Mouse (Mus musculus) frontal cortex, adult 2 months (tissue): ENCODE data around the gene Ifnlr1. TPM values are rescaled to one million over a fixed set of nuclear protein-coding genes. Genes with fewer than 3 reads are reported as not detected.

Experiments
- DNase-seq, 2 experiments: peaks; one replicate each; pipeline ENCODE4 v3.0.0; 2022; ENCODE audit warnings: low spot score in 1 of 2; ENCODE audit errors: extremely low spot score in 1 of 2
- polyA plus RNA-seq: library from polyadenylated mRNA; depleted of rRNA; stranded (reverse); fragments of >200 nt; gene quantifications from 2 replicates; pipeline ENCODE4 v1.2.3, GENCODE M21; 2012; rRNA removed

Ifnlr1 gene
- polyA plus RNA-seq, 1 experiment: 0.30 TPM

DNA sequence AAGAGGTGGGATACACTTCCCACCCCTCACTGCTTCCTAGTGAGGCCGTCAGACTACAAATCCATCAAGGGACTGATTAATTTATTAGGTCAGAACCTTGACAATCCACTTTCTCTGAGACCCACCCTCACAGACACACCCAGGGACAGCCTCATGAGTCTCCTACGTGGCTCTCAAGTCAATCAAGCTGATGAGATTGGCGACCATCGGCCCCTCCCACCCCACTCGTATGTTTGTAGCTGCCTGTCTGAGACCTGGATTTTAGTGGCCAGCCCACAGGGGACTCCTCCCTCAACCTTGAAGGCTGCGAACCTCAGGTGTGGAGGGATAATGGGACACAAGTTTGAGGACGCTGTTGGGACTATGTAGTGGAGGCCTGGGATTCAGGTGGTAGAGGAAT lies 53.1 kb downstream of the Ifnlr1 start:
- DNase-seq: no peak

DNA sequence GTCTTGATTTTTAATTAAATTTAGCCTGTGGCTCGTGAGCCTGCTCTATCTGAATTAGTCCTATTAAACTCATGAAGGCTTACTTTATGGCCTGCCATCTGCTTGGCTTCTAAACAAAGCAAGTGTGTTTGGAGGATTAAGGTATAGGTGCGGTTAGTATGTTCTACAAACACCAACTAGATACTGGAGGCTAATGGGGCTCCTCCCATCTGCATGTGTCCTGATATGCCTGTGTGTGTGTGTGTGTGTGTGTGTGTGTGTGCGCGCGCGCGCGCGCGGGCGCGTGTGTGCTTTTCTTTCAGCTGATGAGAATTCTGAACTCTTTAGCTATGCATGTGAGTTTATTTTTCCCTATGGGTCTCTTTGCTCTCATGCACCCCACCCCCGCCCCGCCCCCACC lies 53.6 kb downstream of the Ifnlr1 start:
- DNase-seq: no peak

DNA sequence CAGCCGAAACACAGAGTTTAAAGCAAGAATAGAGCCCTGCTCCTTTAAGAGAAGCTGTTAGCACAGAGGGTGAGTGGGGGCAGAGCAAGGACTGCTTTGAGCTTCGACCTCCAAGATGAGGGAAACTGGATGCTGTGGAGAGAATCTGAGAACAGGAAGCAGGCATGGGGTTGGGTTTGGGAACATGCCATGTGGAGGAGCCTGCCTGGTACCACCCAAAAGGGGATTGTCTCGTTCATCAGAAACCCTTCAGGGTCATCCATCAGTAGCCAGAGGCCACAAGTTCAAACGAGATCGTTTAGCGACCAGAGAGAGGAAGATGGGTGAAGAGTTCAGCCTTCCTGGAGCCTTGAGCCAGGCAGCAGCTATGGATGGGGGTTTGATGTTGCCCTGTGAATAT lies 57.4 kb downstream of the Ifnlr1 start:
- no peak for DNase-seq

DNA sequence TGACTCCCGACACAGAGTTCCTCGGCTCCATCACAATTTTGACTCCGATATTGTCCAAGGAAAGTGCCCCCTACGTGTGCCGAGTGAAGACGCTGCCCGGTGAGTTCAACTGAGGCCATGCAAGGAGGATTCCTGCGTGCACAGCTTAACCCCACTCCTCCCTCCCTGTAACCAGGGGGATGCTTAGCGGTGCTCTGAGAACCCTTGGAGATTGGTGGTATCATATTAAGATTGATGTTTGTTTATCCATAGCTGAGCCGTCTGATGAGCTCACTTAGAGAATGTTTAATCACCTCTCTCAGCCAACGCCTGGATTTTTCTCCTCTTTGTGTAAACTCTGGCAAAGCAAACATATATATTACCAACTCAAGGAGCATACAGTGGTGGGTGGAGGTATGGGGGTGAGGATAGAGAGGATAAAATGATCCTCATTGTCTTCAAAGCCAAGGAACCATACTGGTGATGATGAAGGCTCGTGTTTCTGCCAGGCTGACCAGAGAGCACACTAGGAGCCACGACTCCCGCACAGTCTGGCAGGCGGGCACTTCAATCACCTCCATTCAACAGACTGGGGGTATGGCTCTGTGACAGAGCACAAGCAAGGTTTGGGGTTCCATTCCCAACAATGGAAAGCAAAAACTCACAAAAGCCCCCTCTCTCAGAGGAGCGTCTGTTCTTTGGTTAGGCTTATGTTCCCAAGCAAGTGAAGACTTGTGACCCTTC lies 58.8 kb downstream of the Ifnlr1 start:
- no peak for DNase-seq

DNA sequence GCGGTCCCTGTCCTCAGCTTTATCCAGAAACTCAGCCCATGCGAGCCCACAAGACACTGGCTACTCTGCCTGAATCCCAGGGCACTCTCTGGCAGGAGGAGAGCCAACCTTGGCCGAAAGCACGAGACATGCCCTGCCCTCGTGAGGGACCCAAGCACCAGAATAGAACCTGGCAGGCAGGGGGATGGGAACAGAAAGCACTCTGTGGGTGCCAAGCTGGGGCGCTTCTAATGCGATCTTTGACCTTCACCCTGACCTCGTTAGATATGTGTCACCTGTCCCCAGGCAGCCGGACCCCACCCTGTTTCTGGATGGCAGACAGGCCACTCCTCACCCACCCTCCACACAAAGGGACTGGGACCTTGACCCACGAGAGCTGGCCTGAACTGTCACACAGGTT lies 59.5 kb downstream of the Ifnlr1 start:
- no peak for DNase-seq

DNA sequence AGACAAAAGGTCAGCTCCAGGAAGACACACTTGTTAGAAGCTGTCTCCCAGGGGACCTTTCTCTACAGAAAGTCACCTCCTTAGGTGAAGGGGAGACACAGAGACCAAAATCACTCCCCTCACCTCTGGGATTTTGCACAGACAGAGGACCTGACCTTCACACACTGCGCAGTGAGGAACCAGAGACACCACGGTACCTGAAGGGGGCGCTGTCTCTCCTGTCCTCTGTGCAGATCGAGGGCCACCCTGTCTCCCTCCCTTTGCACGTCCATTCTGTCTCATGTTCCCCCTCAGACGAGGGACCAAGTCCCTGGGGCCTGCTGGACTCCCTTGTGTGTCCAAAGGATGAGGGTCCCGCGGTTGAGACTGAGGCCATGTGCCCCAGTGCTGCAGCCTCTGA lies 64.8 kb downstream of the Ifnlr1 start:
- no peak for DNase-seq

DNA sequence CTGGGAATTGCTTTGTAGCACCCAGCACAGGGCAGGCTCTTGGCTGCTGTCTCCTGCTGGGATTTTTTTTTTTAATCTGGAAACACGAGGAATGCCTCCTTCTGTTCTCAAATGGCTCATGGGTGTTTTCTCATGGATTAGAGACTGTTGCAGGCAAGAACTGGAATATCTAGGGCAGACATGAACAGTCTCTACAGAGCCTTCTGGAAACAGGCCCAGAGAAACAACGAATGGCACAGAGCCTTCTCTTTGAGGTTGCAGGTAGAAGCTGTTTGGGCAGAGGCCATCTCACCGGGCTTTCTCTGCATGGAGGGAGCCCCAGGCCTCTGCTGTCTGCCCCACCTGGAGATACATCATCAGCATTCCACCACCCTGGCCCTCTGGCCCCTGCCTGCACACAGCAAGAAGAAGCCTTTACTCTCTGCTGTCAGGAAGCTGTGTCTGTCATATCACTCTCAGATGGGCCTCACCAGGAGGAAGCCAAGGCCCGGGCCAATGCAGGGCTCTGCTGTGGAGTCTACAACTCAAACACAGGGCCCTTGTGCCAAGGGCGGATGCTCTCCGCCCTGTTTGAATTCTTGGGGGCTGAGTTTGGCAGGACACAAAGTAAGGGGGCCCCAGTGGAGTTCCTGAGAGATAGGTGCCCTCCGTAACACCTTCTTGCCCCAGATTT lies 66.2 kb downstream of the Ifnlr1 start:
- no peak for DNase-seq

DNA sequence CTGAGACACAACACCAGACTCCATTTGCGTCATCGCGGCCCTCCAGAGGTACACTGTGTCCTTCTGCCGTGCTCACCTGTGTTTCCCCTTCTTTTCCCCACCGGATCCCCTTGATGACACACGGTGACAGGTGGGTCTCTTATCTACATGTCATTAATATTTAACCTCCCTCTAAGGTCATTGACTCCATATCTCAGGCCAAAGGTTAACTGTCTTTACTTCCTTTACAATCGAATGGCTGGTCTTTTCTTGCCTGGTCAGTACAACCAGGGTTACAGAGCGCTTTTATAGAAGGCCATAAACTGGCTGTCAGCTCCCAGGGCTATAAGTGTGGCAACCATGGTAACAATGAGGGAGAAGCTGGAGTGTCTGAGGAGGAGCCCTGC lies 66.7 kb downstream of the Ifnlr1 start:
- DNase-seq: no peak

Other genes with a start within 250 kb of the Ifnlr1 start
- 1.1 and 1.5 TPM in 2 replicates for gene Stpg1, start 191.5 kb upstream of the Ifnlr1 start, polyA plus RNA-seq
- 45.5 and 49.2 TPM in 2 replicates for gene Nipal3, start 191.2 kb upstream of the Ifnlr1 start, polyA plus RNA-seq
- gene Grhl3, start 112.7 kb upstream of the Ifnlr1 start, polyA plus RNA-seq: 2.0 and 2.1 TPM in 2 replicates
- 0.04 and 0.06 TPM in 2 replicates for gene Il22ra1, start 41.9 kb downstream of the Ifnlr1 start, polyA plus RNA-seq
- gene Myom3, start 73.4 kb downstream of the Ifnlr1 start, polyA plus RNA-seq: 1.8 and 2.6 TPM in 2 replicates
- gene Srsf10, start 169.5 kb downstream of the Ifnlr1 start, polyA plus RNA-seq: 68.2 and 68.5 TPM in 2 replicates
- gene Pnrc2, start 187.6 kb downstream of the Ifnlr1 start, polyA plus RNA-seq: 63.1 and 68.6 TPM in 2 replicates
- 0.11 and 0.14 TPM in 2 replicates for gene Cnr2, start 209.1 kb downstream of the Ifnlr1 start, polyA plus RNA-seq
- gene Fuca1, start 234.4 kb downstream of the Ifnlr1 start, polyA plus RNA-seq: 40.4 and 42.3 TPM in 2 replicates